Mouse (Mus musculus) neural tube, embryonic 14.5 days (tissue): ENCODE measurements at regions not wholly inside any gene's neighbourhood (a gene's known extent, or its start where the extent isn't known, plus 50 kb on each side); places are given as distances from the start of the nearest gene placed in this dataset.

Experiments used
- ATAC-seq: fragments of 200-750 bp; cut with Nextera tagmentation; 2 replicates; pipeline ENCODE4 v1.8.0; 2017; ENCODE audit warnings: low read depth, mild to moderate bottlenecking, moderate TSS enrichment, moderate library complexity
- H3K27ac ChIP-seq: fragments of 300-500 bp; sonication (generic); 2 replicates; pipeline ENCODE4 v1.5.1; 2014; ENCODE audit warnings: low read depth, mild to moderate bottlenecking, control low read depth, low read length, moderate library complexity, mixed read lengths
- H3K27me3 ChIP-seq: fragments of 300-500 bp; sonication (generic); 2 replicates; pipeline ENCODE4 v1.6.1; 2014; ENCODE audit warnings: low read length; ENCODE audit not compliant: control insufficient read depth, insufficient read depth
- H3K36me3 ChIP-seq: fragments of 300-500 bp; sonication (generic); 2 replicates; pipeline ENCODE4 v1.6.1; 2014; ENCODE audit warnings: low read length, mixed read lengths; ENCODE audit not compliant: control insufficient read depth, insufficient read depth
- H3K4me1 ChIP-seq: fragments of 300-500 bp; sonication (generic); 2 replicates; pipeline ENCODE4 v1.6.1; 2014; ENCODE audit warnings: low read length; ENCODE audit not compliant: control insufficient read depth, insufficient read depth
- H3K4me2 ChIP-seq: fragments of 300-500 bp; sonication (generic); 2 replicates; pipeline ENCODE4 v1.6.1; 2014; ENCODE audit warnings: mild to moderate bottlenecking, low read depth, low read length, control low read depth
- H3K4me3 ChIP-seq: fragments of 300-500 bp; sonication (generic); 2 replicates; pipeline ENCODE4 v1.5.1; 2014; ENCODE audit warnings: low read depth, low read length, control low read depth, mixed read lengths
- H3K9ac ChIP-seq: fragments of 300-500 bp; sonication (generic); replicated peaks from 2 replicates; pipeline ENCODE4 v1.6.1; 2014; ENCODE audit warnings: low read depth, mild to moderate bottlenecking, control low read depth, low read length, mixed read lengths
- H3K9me3 ChIP-seq: fragments of 300-500 bp; sonication (generic); 2 replicates; pipeline ENCODE4 v1.6.1; 2016; ENCODE audit warnings: low read length; ENCODE audit not compliant: control insufficient read depth
- WGBS: fragments of 180-500 bp; shearing (Covaris S2); extraction: QIAGEN DNeasy Blood & Tissue Kit; methylation state at CpG from one replicate; pipeline ENCODE4 v1.1.7; 2014; 5-methylcytosine and 5-hydroxymethylcytosine counted together

- 73% methylated on average over 2 of the region's 2 CpGs for WGBS
- no peaks in the 10 kb centered on the region for H3K27me3 ChIP-seq
- ATAC-seq: no peak
- no peaks in the 10 kb centered on the region for H3K36me3 ChIP-seq
- no peak overlapping the region for H3K4me2 ChIP-seq
- no peak overlapping the region for H3K9ac ChIP-seq
- H3K4me1 ChIP-seq: no peaks in the 10 kb centered on the region
- H3K9me3 ChIP-seq: no peaks in the 10 kb centered on the region
- H3K4me3 ChIP-seq: no peak overlapping the region
- H3K27ac ChIP-seq: no peak overlapping the region
These were observed 187.6 kb downstream of the Nr2f2 start for GRCm38 (mm10) chr7:70178956-70179355.

DNA sequence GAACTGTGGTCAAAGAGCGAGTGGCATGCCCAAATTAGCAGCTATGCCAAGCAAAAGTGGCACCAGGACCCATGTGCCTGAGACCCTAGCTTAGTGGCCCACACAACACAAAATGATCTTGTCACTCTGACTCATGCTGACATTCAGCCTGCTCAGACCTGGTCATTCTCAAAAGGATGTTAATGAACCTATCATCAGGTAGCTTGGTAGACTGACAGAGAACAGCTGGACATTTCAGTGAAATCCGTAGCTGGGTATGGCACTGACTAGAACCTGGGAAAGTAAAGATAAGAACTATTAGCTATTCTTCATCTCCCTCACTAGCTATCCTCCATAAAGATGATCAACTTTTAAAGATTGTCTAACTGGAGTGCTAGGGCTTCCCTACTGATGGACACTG, 188.5 kb downstream of the Nr2f2 start:
- Histone ChIP-seq H3K36me3 (no peaks in the 10 kb centered on the region), H3K9ac (no peak overlapping the region), H3K4me1 (no peaks in the 10 kb centered on the region), H3K27me3 (no peaks in the 10 kb centered on the region), H3K9me3 (no peaks in the 10 kb centered on the region), H3K4me2 (no peak overlapping the region), H3K4me3 (no peak overlapping the region), H3K27ac (no peak overlapping the region)
- WGBS: 85% methylated on average over 2 of the region's 2 CpGs
- no peak for ATAC-seq

- H3K4me3 ChIP-seq: no peak overlapping the region
- no peak for ATAC-seq
- H3K36me3 ChIP-seq: no peaks in the 10 kb centered on the region
- H3K4me1 ChIP-seq: no peaks in the 10 kb centered on the region
- H3K27me3 ChIP-seq: no peaks in the 10 kb centered on the region
- H3K27ac ChIP-seq: no peak overlapping the region
- no peaks in the 10 kb centered on the region for H3K9me3 ChIP-seq
- 63% methylated on average over 16 of the region's 16 CpGs for WGBS
- H3K4me2 ChIP-seq: no peak overlapping the region
- H3K9ac ChIP-seq: no peak overlapping the region
These were observed 189.8 kb downstream of the Nr2f2 start for GRCm38 (mm10) chr7:70176686-70177259.

DNA sequence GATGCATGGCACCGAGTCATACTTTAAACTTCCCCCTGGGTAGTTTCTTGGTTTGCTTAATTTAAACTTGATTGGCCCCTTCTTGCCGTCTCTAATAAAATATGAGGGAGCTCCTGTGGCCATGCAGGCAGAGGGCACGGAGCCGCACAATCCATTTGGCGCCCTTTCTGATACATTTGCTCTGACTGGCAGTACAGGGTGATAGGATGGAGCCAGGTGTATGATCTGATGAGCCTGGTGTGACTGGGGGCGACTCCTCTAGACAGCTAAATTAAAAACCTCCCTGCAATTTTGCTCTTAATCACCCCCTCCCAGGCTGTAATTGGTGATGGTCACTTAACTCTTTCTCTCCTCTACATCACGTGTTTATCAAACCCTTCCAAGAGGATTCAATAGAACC, 190.4 kb downstream of the Nr2f2 start:
- H3K36me3 ChIP-seq: no peaks in the 10 kb centered on the region
- ATAC-seq: no peak
- H3K27ac ChIP-seq: no peak overlapping the region
- no peak overlapping the region for H3K4me3 ChIP-seq
- no peak overlapping the region for H3K9ac ChIP-seq
- no peaks in the 10 kb centered on the region for H3K9me3 ChIP-seq
- no peaks in the 10 kb centered on the region for H3K27me3 ChIP-seq
- no peak overlapping the region for H3K4me2 ChIP-seq
- WGBS: 63% methylated on average over 7 of the region's 7 CpGs
- H3K4me1 ChIP-seq: no peaks in the 10 kb centered on the region

DNA sequence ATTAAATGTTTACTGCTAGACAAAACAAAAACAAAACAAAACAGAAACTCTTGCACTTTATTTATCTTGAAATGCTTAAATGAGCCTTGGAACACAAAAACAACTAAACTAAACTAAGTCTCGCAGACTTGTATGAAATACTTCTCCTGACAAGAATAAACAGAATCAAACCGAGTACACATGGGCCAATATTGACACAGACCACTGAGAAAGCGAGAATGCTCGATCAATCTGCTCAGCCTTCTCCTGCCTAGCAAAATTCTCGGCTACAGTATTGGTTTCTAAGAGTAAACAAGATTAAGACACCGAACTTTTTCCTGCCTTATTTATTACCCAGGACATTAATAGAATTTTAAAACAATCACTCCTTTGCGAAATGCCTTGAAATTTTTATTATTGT, 194.1 kb downstream of the Nr2f2 start:
- ATAC-seq: no peak

DNA sequence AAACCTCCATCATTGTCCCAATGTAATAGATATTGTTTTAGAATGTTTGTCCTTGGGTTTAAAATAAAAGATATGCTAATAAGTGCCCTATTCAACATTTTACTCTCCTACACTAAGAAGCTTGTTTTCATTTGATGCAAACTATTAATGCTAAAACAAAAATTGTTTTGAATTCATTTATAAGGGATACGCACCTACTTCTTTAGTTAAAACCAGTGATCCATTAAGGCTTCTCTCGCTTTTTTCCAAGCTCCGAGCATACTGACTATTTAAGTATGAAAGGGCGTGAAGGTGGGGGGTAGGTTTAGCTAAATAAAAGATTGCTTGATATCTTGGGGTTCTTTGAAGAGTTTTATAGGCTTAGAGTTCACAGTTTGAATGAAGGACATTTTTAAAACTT, 195.1 kb downstream of the Nr2f2 start:
- H3K9ac ChIP-seq: no peak overlapping the region
- no peaks in the 10 kb centered on the region for H3K36me3 ChIP-seq
- no peak for ATAC-seq
- no peak overlapping the region for H3K4me2 ChIP-seq
- WGBS: 58% methylated on average over 4 of the region's 4 CpGs
- no peaks in the 10 kb centered on the region for H3K9me3 ChIP-seq
- no peaks in the 10 kb centered on the region for H3K4me1 ChIP-seq
- no peak overlapping the region for H3K4me3 ChIP-seq
- H3K27me3 ChIP-seq: no peaks in the 10 kb centered on the region
- no peak overlapping the region for H3K27ac ChIP-seq

More for the DNA sequence above, 194.1 kb downstream of the Nr2f2 start:
- Histone ChIP-seq H3K9me3 (no peaks in the 10 kb centered on the region), H3K4me1 (no peaks in the 10 kb centered on the region), H3K27ac (no peak overlapping the region), H3K4me3 (no peak overlapping the region), H3K36me3 (no peaks in the 10 kb centered on the region), H3K4me2 (no peak overlapping the region), H3K9ac (no peak overlapping the region), H3K27me3 (no peaks in the 10 kb centered on the region)
- 69% methylated on average over 7 of the region's 7 CpGs for WGBS

GRCm38 (mm10) chr7:70168080-70168479, 198.5 kb downstream of the Nr2f2 start:
- H3K27me3 ChIP-seq: no peaks in the 10 kb centered on the region
- 31% methylated on average over 4 of the region's 4 CpGs for WGBS
- H3K4me1 ChIP-seq: no peaks in the 10 kb centered on the region
- no peak overlapping the region for H3K4me3 ChIP-seq
- H3K9me3 ChIP-seq: no peaks in the 10 kb centered on the region
- no peaks in the 10 kb centered on the region for H3K36me3 ChIP-seq
- no peak overlapping the region for H3K4me2 ChIP-seq
- H3K27ac ChIP-seq: no peak overlapping the region
- ATAC-seq: no peak
- no peak overlapping the region for H3K9ac ChIP-seq

- H3K27ac ChIP-seq: no peak overlapping the region
- H3K9me3 ChIP-seq: no peaks in the 10 kb centered on the region
- H3K27me3 ChIP-seq: no peaks in the 10 kb centered on the region
- no peak overlapping the region for H3K4me2 ChIP-seq
- WGBS: 15% methylated on average over 5 of the region's 5 CpGs
- H3K4me1 ChIP-seq: no peaks in the 10 kb centered on the region
- no peaks in the 10 kb centered on the region for H3K36me3 ChIP-seq
- H3K4me3 ChIP-seq: no peak overlapping the region
- no peak for ATAC-seq
- no peak overlapping the region for H3K9ac ChIP-seq
These were observed 200.5 kb downstream of the Nr2f2 start for GRCm38 (mm10) chr7:70166081-70166480.

GRCm38 (mm10) chr7:70165501-70165900, 201.0 kb downstream of the Nr2f2 start:
- Histone ChIP-seq H3K4me2 (no peak overlapping the region), H3K27me3 (no peaks in the 10 kb centered on the region), H3K9me3 (no peaks in the 10 kb centered on the region), H3K36me3 (no peaks in the 10 kb centered on the region), H3K9ac (no peak overlapping the region), H3K4me1 (no peaks in the 10 kb centered on the region), H3K27ac (no peak overlapping the region), H3K4me3 (no peak overlapping the region)
- 55% methylated on average over 4 of the region's 4 CpGs for WGBS
- ATAC-seq: no peak
